Mouse (Mus musculus): ENCODE data around the gene Nfyc.

GRCm38 (mm10) chr4:120712236-120712635 is 119.1 kb downstream of the Nfyc start:
- TF ChIP-seq POLR2A (IDR thresholded peaks at IDR 0.05; ENCODE audit: low read depth, low read length) (no peak), CTCF (IDR thresholded peaks at IDR 0.05; ENCODE audit: extremely low read depth, insufficient read length, insufficient replicate concordance, low read depth, low read length) (no peak)
